In the genomic region with DNA sequence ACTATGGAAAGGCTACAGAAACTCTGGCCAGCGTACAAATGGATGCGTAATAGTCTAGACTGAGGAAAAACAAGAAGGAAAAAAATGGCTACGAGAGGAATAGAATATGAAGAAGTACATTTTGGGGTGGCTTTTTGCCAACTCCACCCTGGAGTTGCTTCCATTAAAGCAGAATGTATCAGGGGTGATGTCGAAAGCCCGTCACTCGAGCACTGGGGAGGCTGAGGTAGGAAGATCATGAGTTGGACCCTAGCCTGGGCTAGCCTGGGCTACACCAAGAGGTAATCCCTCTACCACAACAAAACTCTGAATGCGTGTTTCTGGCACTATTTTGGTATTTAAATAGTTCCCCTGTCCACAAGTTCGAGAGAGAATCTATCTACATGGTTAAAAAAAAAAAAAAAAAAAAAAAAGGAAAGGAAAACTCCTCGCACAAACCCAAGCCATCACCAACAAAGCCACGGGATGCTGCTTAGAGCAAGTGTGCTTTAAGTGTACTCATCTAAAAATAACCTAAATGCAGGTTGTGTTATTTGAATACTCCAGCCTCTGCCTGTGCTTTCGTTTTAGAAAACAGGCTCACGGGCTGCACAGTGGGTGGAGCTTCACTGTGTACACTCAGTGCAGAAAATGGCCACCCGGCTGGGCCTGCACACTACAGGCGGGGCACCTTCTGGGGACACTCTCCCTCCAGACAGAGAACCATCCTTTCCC, we compare ENCODE assay signal across 8 mouse cellular contexts. TPM values are rescaled to one million over a fixed set of nuclear protein-coding genes. Genes with fewer than 3 reads are reported as not detected.
DNase-seq lines count a peak whose midpoint lies in the region; ATAC-seq and TF ChIP-seq lines count a peak whose summit lies in the region.

No protein-coding gene starts in this region.

- peak; percentile 51 to 52 for DNase-seq in gastrocnemius, adult 8-10 months (ENCODE audit: low spot score in 2 of 2)
- peak; percentile 67 for DNase-seq in intestine, embryonic 14.5 days (ENCODE audit: low spot score)
- DNase-seq in thymus, postnatal 4 days: peak; percentile 63
- DNase-seq in layer of hippocampus, adult 9-11 months: no peak

- H3K9ac ChIP-seq in forebrain, embryonic 16.5 days (replicated peaks; ENCODE audit: low read depth, low read length): no peak overlapping the region
- H3K9ac ChIP-seq in forebrain, embryonic 13.5 days: no peak overlapping the region
- no peak overlapping the region for H3K9ac ChIP-seq in ES-Bruce4 (ENCODE audit: low read depth, poor library complexity, severe bottlenecking)
- no peak overlapping the region for H3K9ac ChIP-seq in intestine, embryonic 14.5 days (ENCODE audit: low read length)

- no peaks in the 10 kb centered on the region for H3K36me3 ChIP-seq in forebrain, embryonic 16.5 days (ENCODE audit: control insufficient read depth, insufficient read depth)
- no peaks in the 10 kb centered on the region; the same call in 1 of the 2 replicates for H3K36me3 ChIP-seq in forebrain, embryonic 13.5 days (ENCODE audit: poor library complexity, severe bottlenecking)
- H3K36me3 ChIP-seq in ES-Bruce4 (ENCODE audit: control insufficient read depth, insufficient read depth, low read length, poor library complexity, severe bottlenecking): no peaks in the 10 kb centered on the region
- peaks cover 9% of the 10 kb centered on the region; the same call in 1 of the 2 replicates for H3K36me3 ChIP-seq in intestine, embryonic 14.5 days (ENCODE audit: control insufficient read depth, insufficient read depth, low read length)

- no peak overlapping the region for H3K27ac ChIP-seq in forebrain, embryonic 16.5 days (ENCODE audit: low read length)
- H3K27ac ChIP-seq in forebrain, embryonic 13.5 days: no peak overlapping the region
- H3K27ac ChIP-seq in ES-Bruce4 (ENCODE audit: insufficient read depth, low read length): 0 out of 2 replicates have a peak overlapping the region, but pooled peaks have one; percentile 25
- no peak overlapping the region for H3K27ac ChIP-seq in intestine, embryonic 14.5 days (ENCODE audit: low read depth)

- TF ChIP-seq POLR2A in ES-Bruce4 (IDR thresholded peaks at IDR 0.05; ENCODE audit: insufficient read depth, low read length): no peak

- 76% methylated on average over 14 of the region's 14 CpGs for WGBS in forebrain, embryonic 16.5 days
- WGBS in forebrain, embryonic 13.5 days: 77% methylated on average over 14 of the region's 14 CpGs
- WGBS in intestine, embryonic 14.5 days: 75% methylated on average over 14 of the region's 14 CpGs

- peaks cover 3% of the 10 kb centered on the region for H3K4me1 ChIP-seq in forebrain, embryonic 16.5 days (replicated peaks; ENCODE audit: control insufficient read depth, insufficient read depth, low read length)
- peaks cover 31% of the 10 kb centered on the region for H3K4me1 ChIP-seq in forebrain, embryonic 13.5 days
- H3K4me1 ChIP-seq in ES-Bruce4 (ENCODE audit: control insufficient read depth, insufficient read depth, low read length): peaks cover 5% of the 10 kb centered on the region
- peaks cover 4% of the 10 kb centered on the region; the same call in 1 of the 2 replicates for H3K4me1 ChIP-seq in intestine, embryonic 14.5 days (replicated peaks; ENCODE audit: control insufficient read depth, insufficient read depth, low read length)

- TF ChIP-seq EP300 in ES-Bruce4 (IDR thresholded peaks at IDR 0.05; ENCODE audit: insufficient read depth, low read depth, low read length): no peak

- TF ChIP-seq CTCF in ES-Bruce4 (IDR thresholded peaks at IDR 0.05; ENCODE audit: low read depth, low read length): no peak

- H3K4me2 ChIP-seq in forebrain, embryonic 16.5 days (ENCODE audit: low read length): no peak overlapping the region
- H3K4me2 ChIP-seq in forebrain, embryonic 13.5 days: no peak overlapping the region
- peak overlapping the region; percentile 33 for H3K4me2 ChIP-seq in intestine, embryonic 14.5 days (ENCODE audit: low read length)

- H3K9me3 ChIP-seq in forebrain, embryonic 16.5 days (ENCODE audit: control insufficient read depth, low read length): no peaks in the 10 kb centered on the region
- H3K9me3 ChIP-seq in forebrain, embryonic 13.5 days (replicated peaks): no peaks in the 10 kb centered on the region
- H3K9me3 ChIP-seq in ES-Bruce4 (replicated peaks; ENCODE audit: control insufficient read depth, insufficient read depth, low read length, poor library complexity, severe bottlenecking): no peaks in the 10 kb centered on the region
- no peaks in the 10 kb centered on the region for H3K9me3 ChIP-seq in intestine, embryonic 14.5 days (ENCODE audit: control insufficient read depth, low read length)

- H3K27me3 ChIP-seq in forebrain, embryonic 16.5 days (replicated peaks; ENCODE audit: control insufficient read depth, insufficient read depth, low read length): no peaks in the 10 kb centered on the region
- no peaks in the 10 kb centered on the region for H3K27me3 ChIP-seq in forebrain, embryonic 13.5 days
- H3K27me3 ChIP-seq in ES-Bruce4 (ENCODE audit: control insufficient read depth, insufficient read depth, low read length, poor library complexity, severe bottlenecking): no peaks in the 10 kb centered on the region
- H3K27me3 ChIP-seq in intestine, embryonic 14.5 days (replicated peaks; ENCODE audit: control insufficient read depth, insufficient read depth, low read length): no peaks in the 10 kb centered on the region

- ATAC-seq in forebrain, embryonic 16.5 days: 0 out of 2 replicates have a peak, but pooled peaks have one; percentile 36
- ATAC-seq in forebrain, embryonic 13.5 days: no peak
- ATAC-seq in intestine, embryonic 14.5 days (replicated peaks; ENCODE audit: low FRiP score, low TSS enrichment, low read depth): 0 out of 2 replicates have a peak, but pooled peaks have one; percentile 50
- peak; percentile 84 for ATAC-seq in megakaryocyte, adult 5-6 weeks (ENCODE audit: poor library complexity, severe bottlenecking)

- H3K4me3 ChIP-seq in forebrain, embryonic 16.5 days (replicated peaks; ENCODE audit: low read length): no peak overlapping the region
- H3K4me3 ChIP-seq in forebrain, embryonic 13.5 days: no peak overlapping the region
- no peak overlapping the region for H3K4me3 ChIP-seq in ES-Bruce4 (ENCODE audit: low read depth, low read length)
- H3K4me3 ChIP-seq in intestine, embryonic 14.5 days (ENCODE audit: low read depth, low read length): no peak overlapping the region

RNA-seq across cellular contexts. Expression of a gene that starts 39.7 kb away (rescaled TPM):
- polyA plus RNA-seq in forebrain, embryonic 16.5 days (2015; fragmentation: Nextera tagmentation; extraction: Ambion mirVana): 52.3 and 54.0 TPM in 2 replicates
- polyA plus RNA-seq in forebrain, embryonic 13.5 days (2015; fragmentation: Nextera tagmentation; extraction: Ambion mirVana): 30.5 and 30.8 TPM in 2 replicates
- polyA plus RNA-seq in ES-Bruce4 (2011; ENCODE audit: insufficient read depth, insufficient read length, low read depth, missing spikeins): 23.8 and 28.1 TPM in 2 replicates
- total RNA-seq in gastrocnemius, adult 8-10 months (2022): 10 to 100 TPM; 32.6 to 33.9 (median 32.9) TPM
- 20.2 and 21.0 TPM in 2 replicates for polyA plus RNA-seq in intestine, embryonic 14.5 days (2014; fragmentation: Nextera tagmentation; extraction: Ambion mirVana)
- 13.6 and 18.9 TPM in 2 replicates for total RNA-seq in megakaryocyte, adult 5-6 weeks (2015)
- 18.7 and 19.8 TPM in 2 replicates for total RNA-seq in megakaryocyte, adult 5-6 weeks (2017)
